Mouse (Mus musculus) spleen, adult 2 months (tissue): ENCODE measurements around the gene Angptl3. TPM values are rescaled to one million over a fixed set of nuclear protein-coding genes. Genes with fewer than 3 reads are reported as not detected.

Source experiments
- DNase-seq, 2 experiments: peaks; one replicate each; pipeline versions ENCODE4 v3.0.0 to v3.0.0-alpha.2; 2012 to 2021; ENCODE audit warnings: low spot score in 2 of 2, low read depth in 1 of 2
- H3K27ac ChIP-seq: fragments of 200-500 bp; 2 replicates; pipeline ENCODE4 v1.5.1; 2012; ENCODE audit warnings: low read length, inconsistent platforms; ENCODE audit not compliant: insufficient read depth
- H3K27me3 ChIP-seq: fragments of 200-500 bp; 2 replicates; pipeline ENCODE4 v1.6.1; 2012; ENCODE audit warnings: mild to moderate bottlenecking, moderate library complexity, low read length, inconsistent platforms; ENCODE audit not compliant: control insufficient read depth, insufficient read depth
- H3K36me3 ChIP-seq: fragments of 200-500 bp; 2 replicates; pipeline ENCODE4 v1.6.1; 2012; ENCODE audit warnings: mild to moderate bottlenecking, low read length, inconsistent platforms; ENCODE audit not compliant: control insufficient read depth, insufficient read depth
- H3K4me1 ChIP-seq: fragments of 200-500 bp; 2 replicates; pipeline ENCODE4 v1.6.1; 2011; ENCODE audit warnings: inconsistent platforms; ENCODE audit not compliant: control insufficient read depth, insufficient read depth, insufficient read length
- H3K4me3 ChIP-seq: fragments of 200-500 bp; 2 replicates; pipeline ENCODE4 v1.5.1; 2011; ENCODE audit warnings: mild to moderate bottlenecking, inconsistent platforms; ENCODE audit not compliant: insufficient read depth, insufficient read length; ENCODE audit errors: extremely low read depth
- CTCF ChIP-seq: fragments of 200-500 bp; IDR thresholded peaks from 2 replicates; pipeline ENCODE4 v1.5.1; 2011; ENCODE audit warnings: mild to moderate bottlenecking, inconsistent platforms; ENCODE audit not compliant: insufficient read depth, insufficient read length, insufficient replicate concordance; ENCODE audit errors: extremely low read depth
- POLR2A ChIP-seq: fragments of 200-500 bp; IDR thresholded peaks from 2 replicates; pipeline ENCODE4 v1.6.1; 2011; ENCODE audit warnings: low read depth, low read length, inconsistent platforms
- WGBS: fragments of 180-500 bp; shearing (Covaris S2); methylation state at CpG from one replicate; pipeline ENCODE4 v1.1.7; 2018; 5-methylcytosine and 5-hydroxymethylcytosine counted together
- polyA plus RNA-seq: library from polyadenylated mRNA; depleted of rRNA; stranded (reverse); fragments of >200 nt; gene quantifications from 2 replicates; pipeline ENCODE4 v1.2.3, GENCODE M21; 2012

Angptl3 gene
- polyA plus RNA-seq, 1 experiment: not detected

DNA sequence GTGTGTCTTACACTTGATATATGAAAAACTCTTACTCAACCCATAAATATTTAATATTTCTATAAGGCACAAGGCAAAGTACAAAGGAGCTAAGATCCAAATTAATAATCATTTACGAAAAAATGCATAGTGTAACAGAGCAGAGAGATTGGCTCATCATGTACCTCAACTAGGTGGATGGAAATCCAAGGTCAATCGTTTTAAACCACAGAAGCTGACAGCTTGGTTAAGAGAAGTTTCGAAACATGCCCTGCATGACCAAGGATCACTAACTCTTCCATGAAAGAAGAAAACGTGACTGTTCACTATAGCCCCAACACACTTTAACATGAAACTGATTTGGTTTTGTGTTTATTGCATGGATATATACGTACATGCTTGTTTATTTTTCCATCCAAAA lies 2.4 kb upstream of the Angptl3 start:
- TF ChIP-seq POLR2A (no peak), CTCF (no peak)
- no peaks in the 10 kb centered on the region for H3K36me3 ChIP-seq
- 88% methylated on average over 5 of the region's 5 CpGs for WGBS
- H3K4me1 ChIP-seq: no peaks in the 10 kb centered on the region
- no peaks in the 10 kb centered on the region for H3K27me3 ChIP-seq
- H3K4me3 ChIP-seq: no peak overlapping the region
- no peak overlapping the region for H3K27ac ChIP-seq
- no peak for DNase-seq

DNA sequence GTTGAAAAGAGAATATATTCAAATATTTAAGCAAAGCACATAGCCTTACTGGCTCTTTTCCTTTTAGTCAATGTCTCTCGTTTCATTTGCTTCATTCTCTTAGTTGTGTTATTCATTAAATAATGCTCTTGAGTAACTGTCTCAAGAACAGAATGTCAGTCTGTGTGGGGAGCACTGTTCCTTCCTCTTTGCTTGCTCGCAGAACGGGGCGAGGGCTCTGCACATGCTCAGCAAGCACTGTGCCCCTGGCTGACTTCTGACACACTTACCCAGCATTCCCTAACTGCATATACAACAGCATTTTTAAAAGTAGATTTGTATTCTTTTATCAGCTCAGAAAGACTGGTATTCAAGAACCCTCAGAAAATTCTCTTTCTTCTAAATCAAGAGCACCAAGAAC lies 2.2 kb downstream of the Angptl3 start:
- 17% methylated on average over 4 of the region's 4 CpGs for WGBS
- no peaks in the 10 kb centered on the region for H3K27me3 ChIP-seq
- DNase-seq: peak in 1 of 2 experiments; percentile 7
- no peaks in the 10 kb centered on the region for H3K36me3 ChIP-seq
- no peak for TF ChIP-seq POLR2A
- no peak for TF ChIP-seq CTCF
- no peak overlapping the region for H3K27ac ChIP-seq
- H3K4me1 ChIP-seq: no peaks in the 10 kb centered on the region
- peak overlapping the region; percentile 17; the same call in 1 of the 2 replicates for H3K4me3 ChIP-seq

- WGBS: 83% methylated on average over 3 of the region's 3 CpGs
- Histone ChIP-seq H3K36me3 (no peaks in the 10 kb centered on the region), H3K4me3 (no peak overlapping the region), H3K27me3 (no peaks in the 10 kb centered on the region), H3K27ac (no peak overlapping the region), H3K4me1 (no peaks in the 10 kb centered on the region)
- no peak for TF ChIP-seq CTCF
- TF ChIP-seq POLR2A: no peak
- no peak for DNase-seq
Measured at GRCm38 (mm10) chr4:99044854-99045253, 14.1 kb downstream of the Angptl3 start.

- TF ChIP-seq CTCF (no peak), POLR2A (no peak)
- Histone ChIP-seq H3K36me3 (no peaks in the 10 kb centered on the region), H3K4me1 (no peaks in the 10 kb centered on the region), H3K4me3 (no peak overlapping the region), H3K27me3 (no peaks in the 10 kb centered on the region), H3K27ac (no peak overlapping the region)
- WGBS: 91% methylated on average over 3 of the region's 3 CpGs
- DNase-seq: no peak
Measured at GRCm38 (mm10) chr4:99046471-99046870, 15.7 kb downstream of the Angptl3 start.

DNA sequence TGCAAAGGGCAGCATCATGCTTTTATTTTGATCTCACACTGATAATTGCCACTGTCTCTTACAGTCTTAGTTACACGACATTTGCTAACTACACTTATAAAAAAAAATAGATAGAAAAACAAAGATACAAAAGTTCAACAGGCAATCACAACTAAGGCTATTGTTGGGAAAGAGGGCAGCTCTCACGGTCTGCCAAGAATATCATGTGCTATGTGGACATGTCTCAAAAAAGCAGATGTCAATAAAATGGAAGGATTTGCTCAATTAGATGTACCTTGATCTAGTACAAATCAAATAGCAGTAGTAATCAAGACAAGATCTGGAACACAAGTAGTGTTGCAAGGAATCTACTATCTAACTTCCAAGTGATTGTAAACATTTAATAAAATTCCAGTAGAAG lies 17.8 kb downstream of the Angptl3 start:
- H3K4me1 ChIP-seq: no peaks in the 10 kb centered on the region
- no peaks in the 10 kb centered on the region for H3K27me3 ChIP-seq
- H3K4me3 ChIP-seq: no peak overlapping the region
- WGBS: 88% methylated on average over 2 of the region's 2 CpGs
- H3K27ac ChIP-seq: no peak overlapping the region
- H3K36me3 ChIP-seq: no peaks in the 10 kb centered on the region
- TF ChIP-seq CTCF (no peak), POLR2A (no peak)
- no peak for DNase-seq

DNA sequence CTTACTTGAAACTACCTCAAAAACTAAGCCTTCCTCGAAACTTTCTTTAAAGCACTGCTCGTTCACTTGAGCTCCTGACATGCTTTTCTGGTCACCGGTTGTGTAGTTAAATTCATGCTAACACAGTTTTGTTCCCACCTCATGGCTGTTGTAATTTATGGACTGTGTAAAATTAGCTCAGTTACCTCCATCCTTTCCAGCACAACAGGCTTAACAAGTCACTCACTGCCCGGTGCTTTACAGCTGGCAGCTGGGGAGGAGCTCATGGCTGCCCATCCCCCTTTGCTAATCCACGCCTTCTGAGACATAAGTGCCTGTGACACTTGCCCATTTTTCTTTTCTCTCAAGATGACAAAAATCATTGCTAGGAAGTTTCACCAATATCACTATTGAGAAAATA lies 33.8 kb downstream of the Angptl3 start:
- H3K27me3 ChIP-seq: no peaks in the 10 kb centered on the region
- TF ChIP-seq CTCF (no peak), POLR2A (no peak)
- no peaks in the 10 kb centered on the region for H3K36me3 ChIP-seq
- DNase-seq: no peak
- H3K4me3 ChIP-seq: no peak overlapping the region
- H3K27ac ChIP-seq: no peak overlapping the region
- no peaks in the 10 kb centered on the region for H3K4me1 ChIP-seq
- 90% methylated on average over 5 of the region's 5 CpGs for WGBS

- Histone ChIP-seq H3K36me3 (no peaks in the 10 kb centered on the region), H3K27ac (no peak overlapping the region), H3K27me3 (no peaks in the 10 kb centered on the region), H3K4me3 (no peak overlapping the region), H3K4me1 (no peaks in the 10 kb centered on the region)
- 83% methylated on average over 6 of the region's 6 CpGs for WGBS
- no peak for TF ChIP-seq POLR2A
- no peak for TF ChIP-seq CTCF
- no peak for DNase-seq
Measured at GRCm38 (mm10) chr4:99068806-99069205, 38.1 kb downstream of the Angptl3 start.
